Mouse (Mus musculus): ENCODE measurements around the gene Akt2. TPM values are rescaled to one million over a fixed set of nuclear protein-coding genes. Genes with fewer than 3 reads are reported as not detected.
"Not testable (repeated sequence)": the region's sequence is repeated elsewhere in the genome, so short reads cannot be mapped to it uniquely, and the experiment has no call there.

The Akt2 gene
- total and polyA plus RNA-seq, 3 experiments = 73.5 to 127 TPM; not detected in 1

GRCm38 (mm10) chr7:27628190-27628589 lies 36.8 kb downstream of the Akt2 start:
- no peaks in the 10 kb centered on the region for H3K4me1 ChIP-seq (ENCODE audit: control insufficient read depth in 1 of 2, insufficient read depth in 2 of 2, low read length in 2 of 2)
- peaks cover 0 to 13% of the 10 kb centered on the region in 2 experiments; a peak in 2 of 4 replicates for H3K36me3 ChIP-seq (ENCODE audit: control insufficient read depth in 1 of 2, insufficient read depth in 2 of 2, low read length in 2 of 2)
- no peak overlapping the region for H3K9ac ChIP-seq (ENCODE audit: control insufficient read depth, low read depth, low read length, poor library complexity, severe bottlenecking)
- H3K79me2 ChIP-seq (ENCODE audit: control insufficient read depth, insufficient read depth, low read length, poor library complexity) = no peaks in the 10 kb centered on the region
- no peaks in the 10 kb centered on the region for H3K9me3 ChIP-seq (replicated peaks; ENCODE audit: insufficient read depth, low read length)
- H3K27me3 ChIP-seq (ENCODE audit: control insufficient read depth in 1 of 2, insufficient read depth in 2 of 2, low read length in 2 of 2) = no peaks in the 10 kb centered on the region
- no peak for DNase-seq (ENCODE audit: low read depth, low spot score)
- H3K27ac ChIP-seq (ENCODE audit: control insufficient read depth, low read depth, low read length) = no peak overlapping the region
- H3K4me3 ChIP-seq (ENCODE audit: control insufficient read depth in 1 of 2, insufficient read depth in 1 of 2, low read depth in 2 of 2, low read length in 2 of 2) = no peak overlapping the region
- no peak for TF ChIP-seq TCF12 (IDR thresholded peaks at IDR 0.05; ENCODE audit: low read depth, low read length)
- TF ChIP-seq RAD21 (IDR thresholded peaks at IDR 0.05; ENCODE audit: low read depth, low read length) = no peak
- no peak for TF ChIP-seq ZMIZ1 (IDR thresholded peaks at IDR 0.05; ENCODE audit: low read depth, low read length)
- TF ChIP-seq ETS1 (IDR thresholded peaks at IDR 0.05; ENCODE audit: low read depth, low read length) = no peak
- no peak for TF ChIP-seq KAT2A (conservative IDR thresholded peaks at IDR 0.05; ENCODE audit: low read depth, low read length)

- not testable (repeated sequence) for H3K4me1 ChIP-seq (ENCODE audit: control insufficient read depth in 1 of 2, insufficient read depth in 2 of 2, low read length in 2 of 2); H3K4me3 ChIP-seq (ENCODE audit: control insufficient read depth in 1 of 2, insufficient read depth in 1 of 2, low read depth in 2 of 2, low read length in 2 of 2); DNase-seq (ENCODE audit: low read depth, low spot score); H3K79me2 ChIP-seq (ENCODE audit: control insufficient read depth, insufficient read depth, low read length, poor library complexity); H3K27me3 ChIP-seq (ENCODE audit: control insufficient read depth in 1 of 2, insufficient read depth in 2 of 2, low read length in 2 of 2); H3K9ac ChIP-seq (ENCODE audit: control insufficient read depth, low read depth, low read length, poor library complexity, severe bottlenecking); H3K9me3 ChIP-seq (replicated peaks; ENCODE audit: insufficient read depth, low read length); H3K27ac ChIP-seq (ENCODE audit: control insufficient read depth, low read depth, low read length)
- peaks cover 0 to 11% of the 10 kb centered on the region in 2 experiments; a peak in 2 of 4 replicates for H3K36me3 ChIP-seq (ENCODE audit: control insufficient read depth in 1 of 2, insufficient read depth in 2 of 2, low read length in 2 of 2)
These were observed 37.5 kb downstream of the Akt2 start for GRCm38 (mm10) chr7:27628816-27629215.

GRCm38 (mm10) chr7:27631439-27631838 lies 40.1 kb downstream of the Akt2 start:
- no peak for DNase-seq (ENCODE audit: low read depth, low spot score)
- no peak for TF ChIP-seq USF1 (IDR thresholded peaks at IDR 0.05; ENCODE audit: low read depth, low read length)
- no peak for TF ChIP-seq USF2 (IDR thresholded peaks at IDR 0.05; ENCODE audit: borderline replicate concordance in 1 of 2, insufficient read depth in 1 of 2, low read depth in 1 of 2, low read length in 2 of 2)
- no peak for TF ChIP-seq UBTF (IDR thresholded peaks at IDR 0.05; ENCODE audit: borderline replicate concordance, insufficient read depth, low read depth, low read length)
- no peak for TF ChIP-seq MEF2A (IDR thresholded peaks at IDR 0.05; ENCODE audit: extremely low read depth, insufficient replicate concordance, low read depth, low read length, poor library complexity, severe bottlenecking)
- no peak for TF ChIP-seq NRF1 (IDR thresholded peaks at IDR 0.05; ENCODE audit: insufficient read depth, low read depth, low read length, poor library complexity, severe bottlenecking)
- no peak for TF ChIP-seq ETS1 (IDR thresholded peaks at IDR 0.05; ENCODE audit: low read depth, low read length)
- Histone ChIP-seq H3K9me3 (replicated peaks; ENCODE audit: insufficient read depth, low read length) (no peaks in the 10 kb centered on the region), H3K4me3 (ENCODE audit: control insufficient read depth in 1 of 2, insufficient read depth in 1 of 2, low read depth in 2 of 2, low read length in 2 of 2) (no peak overlapping the region), H3K27me3 (ENCODE audit: control insufficient read depth in 1 of 2, insufficient read depth in 2 of 2, low read length in 2 of 2) (no peaks in the 10 kb centered on the region), H3K27ac (ENCODE audit: control insufficient read depth, low read depth, low read length) (no peak overlapping the region), H3K9ac (ENCODE audit: control insufficient read depth, low read depth, low read length, poor library complexity, severe bottlenecking) (no peak overlapping the region), H3K4me1 (ENCODE audit: control insufficient read depth in 1 of 2, insufficient read depth in 2 of 2, low read length in 2 of 2) (no peaks in the 10 kb centered on the region), H3K79me2 (ENCODE audit: control insufficient read depth, insufficient read depth, low read length, poor library complexity) (no peaks in the 10 kb centered on the region), H3K36me3 (ENCODE audit: control insufficient read depth in 1 of 2, insufficient read depth in 2 of 2, low read length in 2 of 2) (peaks cover 0 to 7% of the 10 kb centered on the region in 2 experiments; a peak in 2 of 4 replicates)
